Mouse (Mus musculus) spleen, postnatal 14 days (tissue): ENCODE results near the gene Cd63.

Source experiments
- DNase-seq, 2 experiments: peaks; one replicate each; pipeline ENCODE4 v3.0.0; 2021 to 2022; ENCODE audit warnings: low spot score in 2 of 2

The Cd63 gene

GRCm38 (mm10) chr10:128904812-128905211, 4.0 kb downstream of the Cd63 start:
- DNase-seq, result no peak

GRCm38 (mm10) chr10:128908778-128909448, 8.1 kb downstream of the Cd63 start:
- no peak for DNase-seq

- no peak for DNase-seq
Observed at GRCm38 (mm10) chr10:128909567-128910028, 8.8 kb downstream of the Cd63 start.

- no peak for DNase-seq
Observed at GRCm38 (mm10) chr10:128910066-128910841, 9.5 kb downstream of the Cd63 start.

DNA sequence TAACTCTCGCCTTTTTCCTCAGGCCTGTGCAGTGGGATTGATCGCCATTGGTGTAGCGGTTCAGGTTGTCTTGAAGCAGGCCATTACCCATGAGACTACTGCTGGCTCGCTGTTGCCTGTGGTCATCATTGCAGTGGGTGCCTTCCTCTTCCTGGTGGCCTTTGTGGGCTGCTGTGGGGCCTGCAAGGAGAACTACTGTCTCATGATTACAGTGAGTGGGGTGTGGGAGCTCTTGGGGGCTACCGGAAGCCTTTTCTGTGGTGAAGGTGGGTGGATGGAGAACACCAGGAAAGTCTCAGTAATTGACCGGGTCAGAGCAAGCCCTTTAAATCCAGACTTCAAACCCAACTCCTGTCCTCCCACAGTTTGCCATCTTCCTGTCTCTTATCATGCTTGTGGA, 10.6 kb downstream of the Cd63 start:
- DNase-seq, result no peak

DNA sequence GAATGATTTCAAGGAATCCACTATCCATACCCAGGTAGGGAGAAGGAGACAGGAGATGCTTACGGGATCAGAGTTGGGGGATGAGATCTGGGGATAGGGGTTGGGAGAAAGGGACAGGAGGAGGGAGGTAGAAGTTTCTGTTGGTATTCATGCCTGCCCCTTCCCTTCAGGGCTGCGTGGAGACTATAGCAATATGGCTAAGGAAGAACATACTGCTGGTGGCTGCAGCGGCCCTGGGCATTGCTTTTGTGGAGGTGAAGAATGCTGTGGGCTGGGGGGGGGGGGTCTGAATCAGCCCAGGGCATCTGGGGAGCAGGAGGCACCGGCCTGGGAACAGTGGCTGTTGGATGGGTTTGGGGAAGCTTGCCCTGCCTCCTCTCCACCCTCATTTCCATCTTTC, 11.5 kb downstream of the Cd63 start:
- DNase-seq, result no peak

DNA sequence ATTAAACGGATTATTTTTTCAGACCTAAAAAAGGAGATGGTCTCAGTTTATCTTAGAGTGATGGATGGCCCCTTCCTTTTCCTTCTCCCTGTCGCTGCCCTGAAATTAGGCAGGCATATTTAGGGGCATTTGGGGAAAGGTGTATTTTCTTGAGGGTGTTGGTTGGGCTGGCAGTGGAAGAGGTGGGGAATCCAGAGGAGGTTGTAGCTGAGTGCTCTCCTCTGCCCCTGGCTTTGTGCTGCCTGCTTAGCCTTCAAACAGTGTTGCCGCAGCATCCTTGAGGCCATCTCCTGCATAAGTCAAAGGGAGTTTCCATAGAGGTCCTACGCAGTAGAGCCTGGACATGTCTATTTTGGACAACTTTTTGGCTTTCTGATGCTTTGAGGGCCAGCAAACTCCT, 12.0 kb downstream of the Cd63 start:
- DNase-seq, result no peak

GRCm38 (mm10) chr10:128913219-128913618, 12.4 kb downstream of the Cd63 start:
- DNase-seq, result peak; percentile 56 to 78

DNA sequence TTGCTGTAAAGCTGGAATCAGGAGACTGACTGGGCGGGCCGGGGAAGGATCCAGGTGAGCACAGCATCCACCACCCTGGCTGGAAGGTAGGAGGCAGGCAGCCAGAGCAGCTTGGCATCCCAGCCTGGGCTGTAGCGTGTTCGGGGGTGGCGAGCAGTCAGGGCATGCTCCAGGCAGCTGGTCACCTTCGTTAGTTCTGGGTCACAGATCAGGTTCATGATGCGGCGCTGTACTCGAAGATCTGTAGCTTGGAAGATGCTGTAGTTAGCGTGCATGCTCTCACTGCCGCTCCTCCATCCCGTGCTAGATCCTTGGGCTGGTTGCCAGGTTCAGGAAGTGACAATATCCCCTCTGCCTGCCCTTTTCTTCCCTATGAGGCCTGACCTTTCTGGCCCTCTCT, 12.9 kb downstream of the Cd63 start:
- no peak for DNase-seq

- DNase-seq, result no peak
Observed at GRCm38 (mm10) chr10:128915550-128915949, 14.8 kb downstream of the Cd63 start.

DNA sequence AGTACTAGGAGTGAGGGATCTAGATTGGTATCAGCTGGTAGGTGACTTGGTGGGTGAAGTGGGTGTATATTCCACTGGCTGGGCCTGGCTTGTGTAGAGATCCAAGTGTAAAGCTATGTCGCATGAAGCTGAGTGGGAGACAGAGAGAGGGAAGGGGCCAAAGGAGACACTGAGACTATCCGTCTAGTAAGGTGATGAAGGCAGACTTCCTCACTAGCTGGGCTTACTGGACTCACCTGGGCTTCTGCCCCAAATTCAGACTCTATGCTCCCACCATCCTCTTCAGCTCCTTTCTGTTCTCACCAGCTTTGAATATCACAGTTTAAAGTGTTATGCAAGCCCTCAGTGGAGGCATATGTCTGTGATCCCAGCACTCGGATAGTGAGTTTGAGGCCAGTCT, 15.9 kb downstream of the Cd63 start:
- DNase-seq, result no peak

DNA sequence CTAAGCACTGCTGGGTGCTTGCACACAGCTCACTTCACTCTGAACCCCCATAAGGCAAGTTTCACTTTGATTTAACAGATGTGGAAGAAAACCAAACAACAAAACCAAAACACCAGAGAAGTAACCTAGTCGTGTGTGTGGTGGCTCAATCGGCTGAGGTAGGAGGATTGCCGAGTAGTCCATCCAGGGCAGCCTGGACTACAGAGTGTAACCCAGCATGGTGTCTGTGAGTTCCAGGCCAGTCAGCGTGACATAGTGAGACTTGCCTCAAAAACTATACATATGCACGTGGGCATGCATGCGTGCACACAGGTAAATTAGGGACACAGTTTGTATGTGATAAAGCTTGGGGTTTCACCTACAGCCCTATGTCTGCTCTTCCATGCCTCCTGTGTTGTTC, 16.6 kb downstream of the Cd63 start:
- DNase-seq, result no peak

DNA sequence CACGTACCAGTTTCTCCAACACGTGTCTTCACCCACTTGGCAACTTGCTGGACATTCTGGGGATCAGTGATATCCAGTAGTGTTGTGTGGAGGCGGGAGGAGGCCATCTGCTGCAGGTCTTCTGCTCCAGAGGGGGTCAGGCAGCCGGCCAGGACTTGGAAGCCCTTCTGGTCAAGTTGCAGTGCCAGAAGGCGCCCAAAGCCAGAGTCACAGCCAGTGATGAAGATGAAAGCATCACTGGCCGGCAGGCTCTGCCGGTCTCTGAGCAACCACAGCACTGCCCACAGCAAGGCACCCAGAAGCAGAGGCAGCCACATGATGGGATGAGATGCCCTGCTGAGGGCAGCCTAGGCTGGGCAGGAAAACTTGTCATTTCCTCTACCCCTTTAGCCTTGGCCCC, 17.5 kb downstream of the Cd63 start:
- no peak for DNase-seq

- DNase-seq, result no peak
Observed at GRCm38 (mm10) chr10:128919203-128919631, 18.4 kb downstream of the Cd63 start.

- DNase-seq, result no peak
Observed at GRCm38 (mm10) chr10:128919966-128920365, 19.2 kb downstream of the Cd63 start.

DNA sequence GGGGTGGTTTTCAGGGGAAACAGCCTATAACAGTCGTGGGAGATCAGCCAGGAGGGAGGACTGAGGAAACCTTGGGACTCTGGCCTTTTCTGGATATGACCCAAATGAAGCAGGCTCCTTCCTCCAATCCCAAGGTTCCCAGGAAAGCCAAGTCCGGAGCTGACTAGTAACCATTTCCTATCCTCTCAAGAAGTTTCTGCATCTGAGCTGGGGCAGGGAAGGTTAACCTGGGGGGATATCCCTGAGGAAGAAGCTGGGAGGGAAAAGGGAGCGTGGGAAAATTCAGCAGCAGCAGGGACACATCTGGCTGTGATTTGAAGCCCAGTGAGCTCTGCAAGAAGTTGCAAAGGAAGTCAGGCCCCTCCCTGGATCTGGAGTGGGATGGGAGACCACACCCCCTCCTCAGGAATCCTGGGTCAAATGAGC, 20.0 kb downstream of the Cd63 start:
- no peak for DNase-seq

DNA sequence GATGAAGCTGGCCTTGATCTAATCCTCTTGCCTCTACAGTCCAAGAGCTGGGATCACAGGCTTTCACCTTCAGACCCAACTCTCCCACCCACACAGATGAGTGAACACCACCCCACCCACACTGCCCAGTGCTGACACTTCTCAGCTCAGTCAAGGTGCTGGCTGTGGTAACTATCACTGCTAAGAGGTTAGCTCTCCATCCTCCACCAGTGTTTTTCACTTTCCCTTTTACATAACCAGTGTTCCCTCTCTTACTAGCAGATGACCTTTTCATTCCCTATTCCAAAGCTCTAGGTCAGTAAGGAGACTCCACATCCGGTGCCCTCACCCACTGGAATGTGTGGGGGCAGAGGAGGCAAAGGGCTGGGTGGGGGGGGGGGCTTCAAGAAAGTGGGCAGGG, 20.5 kb downstream of the Cd63 start:
- DNase-seq, result no peak

GRCm38 (mm10) chr10:128921883-128922821, 21.4 kb downstream of the Cd63 start:
- no peak for DNase-seq

DNA sequence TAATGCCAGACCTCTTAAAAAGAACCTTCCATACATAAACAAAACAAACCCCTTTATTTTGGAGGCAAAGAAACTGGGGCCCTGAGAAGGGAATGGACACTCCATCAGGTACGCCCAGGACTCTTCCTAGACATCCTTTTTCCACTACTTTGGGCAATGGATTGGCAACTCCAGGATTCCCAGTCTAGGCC, 21.9 kb downstream of the Cd63 start, which contains the start of gene Rdh5:
TSS of gene Rdh5 (minus strand) at position 67 of the 191 bp plus-strand sequence.
- no peak for DNase-seq

DNA sequence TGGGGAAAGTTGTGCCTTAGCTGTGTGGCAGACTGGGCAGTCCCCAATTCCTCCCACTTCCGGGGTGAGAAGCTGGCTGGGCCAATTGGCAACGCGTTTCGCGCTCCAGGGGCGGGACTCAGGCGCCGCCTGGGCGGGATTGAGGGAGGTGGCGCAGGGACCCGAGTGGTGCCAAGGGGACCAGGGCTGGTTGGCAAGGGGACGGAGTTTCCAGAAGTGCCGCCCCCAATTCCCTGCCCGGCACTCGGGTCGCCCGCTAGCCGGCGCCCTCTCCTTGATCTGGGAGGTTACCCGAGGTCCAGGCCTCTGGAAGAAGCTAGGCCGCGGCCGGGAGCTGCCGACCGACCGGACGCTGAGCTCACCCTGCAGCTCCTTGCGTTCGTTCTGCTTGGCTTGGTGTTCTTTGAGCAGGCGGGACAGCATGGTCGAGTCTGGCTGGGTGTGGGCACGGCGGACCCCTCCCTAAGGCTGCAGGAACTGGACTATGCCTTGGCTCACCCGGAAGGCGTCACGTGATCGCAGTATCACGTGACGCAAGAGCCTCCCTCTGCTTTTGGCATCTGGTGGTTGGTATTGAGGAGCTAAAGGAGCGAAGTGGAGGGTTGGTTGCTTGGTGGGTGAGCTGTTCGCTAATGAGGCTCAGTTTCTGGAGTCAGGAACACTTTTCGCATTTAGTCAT, 22.4 kb downstream of the Cd63 start:
- peak; percentile 85 to 90 for DNase-seq

DNA sequence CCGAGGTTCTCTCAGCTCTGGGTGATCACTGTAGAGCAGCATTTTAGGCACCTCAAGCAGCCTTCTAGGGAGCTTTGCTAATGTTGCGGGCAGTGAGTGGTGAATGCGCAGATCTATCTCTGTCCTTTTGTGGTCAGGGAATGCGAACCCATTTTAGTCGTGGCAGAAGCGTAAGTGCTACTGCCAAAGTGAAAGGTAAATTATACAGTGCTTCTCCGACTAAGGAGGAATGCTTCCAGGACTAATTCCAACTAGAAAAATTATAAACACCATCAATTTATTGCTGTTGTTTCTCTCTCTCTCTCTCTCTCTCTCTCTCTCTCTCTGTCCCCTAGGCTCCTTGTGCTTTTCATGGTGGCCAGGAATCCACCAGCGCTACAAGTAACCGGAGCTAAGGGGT, 23.1 kb downstream of the Cd63 start, which contains the start of gene Bloc1s1:
TSS of gene Bloc1s1 (minus strand) at position 101 of the 400 bp plus-strand sequence.
- no peak for DNase-seq

DNA sequence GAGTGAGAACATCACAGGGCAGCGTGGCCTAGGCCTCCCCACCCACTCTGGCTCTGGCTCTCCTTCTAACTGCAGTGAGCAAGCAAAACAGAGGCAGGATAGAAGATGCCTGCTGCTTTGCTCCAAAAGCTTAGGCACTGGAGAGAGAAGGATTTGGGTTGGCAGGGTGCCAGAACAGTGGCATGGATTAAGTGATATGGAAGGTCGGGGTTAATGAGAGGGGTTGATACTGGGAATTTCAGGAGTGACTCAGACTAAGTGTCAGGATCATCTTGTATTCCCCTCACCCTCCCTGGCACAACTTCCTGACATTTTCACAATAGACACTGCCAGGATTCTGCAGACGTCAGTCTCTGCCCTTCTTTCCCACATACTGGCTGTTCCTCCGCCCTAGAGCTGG, 27.6 kb downstream of the Cd63 start:
- no peak for DNase-seq
